Mouse (Mus musculus) embryonic facial prominence, embryonic 12.5 days (tissue): Measurements from ENCODE around the gene Zfc3h1. TPM values are rescaled to one million over a fixed set of nuclear protein-coding genes. Genes with fewer than 3 reads are reported as not detected.

Source experiments
- ATAC-seq: fragments of 200-750 bp; cut with Nextera tagmentation; 2 replicates; pipeline ENCODE4 v1.8.0; 2017; ENCODE audit not compliant: insufficient number of reproducible peaks, insufficient read depth, low FRiP score, low TSS enrichment
- H3K27ac ChIP-seq: fragments of 300-500 bp; sonication (generic); 2 replicates; pipeline ENCODE4 v1.5.1; 2016; ENCODE audit warnings: mild to moderate bottlenecking
- H3K27me3 ChIP-seq: fragments of 300-500 bp; sonication (generic); 2 replicates; pipeline ENCODE4 v1.6.1; 2016; ENCODE audit warnings: mild to moderate bottlenecking, moderate library complexity
- H3K36me3 ChIP-seq: fragments of 300-500 bp; sonication (generic); 2 replicates; pipeline ENCODE4 v1.6.1; 2016; ENCODE audit warnings: mild to moderate bottlenecking
- H3K4me1 ChIP-seq: fragments of 300-500 bp; sonication (generic); 2 replicates; pipeline ENCODE4 v1.6.1; 2016
- H3K4me2 ChIP-seq: fragments of 300-500 bp; sonication (generic); replicated peaks from 2 replicates; pipeline ENCODE4 v1.6.1; 2016; ENCODE audit warnings: mild to moderate bottlenecking, moderate library complexity
- H3K4me3 ChIP-seq: fragments of 300-500 bp; sonication (generic); 2 replicates; pipeline ENCODE4 v1.5.1; 2016; ENCODE audit warnings: mild to moderate bottlenecking
- H3K9ac ChIP-seq: fragments of 300-500 bp; sonication (generic); 2 replicates; pipeline ENCODE4 v1.6.1; 2016; ENCODE audit warnings: mild to moderate bottlenecking, moderate library complexity
- H3K9me3 ChIP-seq: fragments of 300-500 bp; sonication (generic); 2 replicates; pipeline ENCODE4 v1.6.1; 2016; ENCODE audit warnings: mild to moderate bottlenecking, moderate library complexity
- WGBS: fragments of 180-500 bp; shearing (Covaris S2); methylation state at CpG from one replicate; pipeline ENCODE4 v1.1.7; 2016; 5-methylcytosine and 5-hydroxymethylcytosine counted together
- polyA plus RNA-seq: library from polyadenylated mRNA; unstranded; fragments of >200 nt; fragmentation: Nextera tagmentation; extraction: Ambion mirVana; gene quantifications from 2 replicates; pipeline ENCODE4 v1.2.1, GENCODE M21; 2016

The Zfc3h1 gene
- polyA plus RNA-seq, 1 experiment from 2014 or later = 28.2 TPM

GRCm38 (mm10) chr10:115387891-115388290 is 3.1 kb downstream of the Zfc3h1 start:
- H3K4me2 ChIP-seq = peak overlapping the region; percentile 18
- H3K36me3 ChIP-seq = peaks cover 18% of the 10 kb centered on the region
- H3K27me3 ChIP-seq = no peaks in the 10 kb centered on the region
- no peaks in the 10 kb centered on the region for H3K9me3 ChIP-seq
- no peak overlapping the region for H3K27ac ChIP-seq
- peaks cover 17% of the 10 kb centered on the region for H3K4me1 ChIP-seq
- no peak overlapping the region for H3K4me3 ChIP-seq
- ATAC-seq = no peak
- no peak overlapping the region for H3K9ac ChIP-seq
- WGBS = 86% methylated on average over 3 of the region's 3 CpGs

GRCm38 (mm10) chr10:115391076-115391475 is 6.3 kb downstream of the Zfc3h1 start:
- Histone ChIP-seq H3K9me3 (no peaks in the 10 kb centered on the region), H3K4me2 (no peak overlapping the region), H3K36me3 (peaks cover 30% of the 10 kb centered on the region), H3K27ac (no peak overlapping the region), H3K4me1 (peaks cover 14% of the 10 kb centered on the region), H3K4me3 (no peak overlapping the region), H3K9ac (no peak overlapping the region), H3K27me3 (no peaks in the 10 kb centered on the region)
- ATAC-seq = no peak
- 91% methylated on average over 4 of the region's 4 CpGs for WGBS

GRCm38 (mm10) chr10:115391896-115392295 is 7.1 kb downstream of the Zfc3h1 start:
- H3K9me3 ChIP-seq = no peaks in the 10 kb centered on the region
- 93% methylated on average over 1 of the region's 1 CpGs for WGBS
- no peaks in the 10 kb centered on the region for H3K27me3 ChIP-seq
- no peak for ATAC-seq
- H3K4me2 ChIP-seq = no peak overlapping the region
- H3K36me3 ChIP-seq = peaks cover 30% of the 10 kb centered on the region
- no peak overlapping the region for H3K27ac ChIP-seq
- H3K4me1 ChIP-seq = peaks cover 14% of the 10 kb centered on the region
- H3K4me3 ChIP-seq = no peak overlapping the region
- H3K9ac ChIP-seq = no peak overlapping the region

GRCm38 (mm10) chr10:115406393-115406792 is 21.6 kb downstream of the Zfc3h1 start:
- Histone ChIP-seq H3K4me2 (no peak overlapping the region), H3K9me3 (no peaks in the 10 kb centered on the region), H3K4me3 (no peak overlapping the region), H3K4me1 (no peaks in the 10 kb centered on the region), H3K36me3 (peaks cover 55% of the 10 kb centered on the region), H3K27me3 (no peaks in the 10 kb centered on the region), H3K27ac (no peak overlapping the region), H3K9ac (no peak overlapping the region)
- no peak for ATAC-seq
- WGBS = 61% methylated on average over 6 of the region's 6 CpGs

- H3K9me3 ChIP-seq = no peaks in the 10 kb centered on the region
- no peak overlapping the region for H3K4me3 ChIP-seq
- whole genome bisulfite sequencing = 78% methylated on average over 2 of the region's 2 CpGs
- H3K4me2 ChIP-seq = no peak overlapping the region
- no peak overlapping the region for H3K9ac ChIP-seq
- H3K27ac ChIP-seq = no peak overlapping the region
- H3K36me3 ChIP-seq = peaks cover 65% of the 10 kb centered on the region
- H3K4me1 ChIP-seq = no peaks in the 10 kb centered on the region
- no peak for ATAC-seq
- H3K27me3 ChIP-seq = no peaks in the 10 kb centered on the region
Observed at GRCm38 (mm10) chr10:115413496-115413895, 28.7 kb downstream of the Zfc3h1 start.

GRCm38 (mm10) chr10:115414056-115414455 is 29.3 kb downstream of the Zfc3h1 start:
- no peaks in the 10 kb centered on the region for H3K4me1 ChIP-seq
- H3K4me2 ChIP-seq = no peak overlapping the region
- no peak overlapping the region for H3K9ac ChIP-seq
- no peak overlapping the region for H3K4me3 ChIP-seq
- H3K36me3 ChIP-seq = peaks cover 66% of the 10 kb centered on the region
- whole genome bisulfite sequencing = 83% methylated on average over 3 of the region's 3 CpGs
- H3K9me3 ChIP-seq = no peaks in the 10 kb centered on the region
- H3K27ac ChIP-seq = no peak overlapping the region
- H3K27me3 ChIP-seq = no peaks in the 10 kb centered on the region
- ATAC-seq = no peak

GRCm38 (mm10) chr10:115421976-115422375 is 37.2 kb downstream of the Zfc3h1 start:
- H3K36me3 ChIP-seq = peaks cover 49% of the 10 kb centered on the region
- no peak overlapping the region for H3K9ac ChIP-seq
- no peak overlapping the region for H3K4me2 ChIP-seq
- no peaks in the 10 kb centered on the region for H3K27me3 ChIP-seq
- WGBS = 89% methylated on average over 4 of the region's 4 CpGs
- no peaks in the 10 kb centered on the region for H3K9me3 ChIP-seq
- H3K4me3 ChIP-seq = no peak overlapping the region
- no peak overlapping the region for H3K27ac ChIP-seq
- no peak for ATAC-seq
- no peaks in the 10 kb centered on the region for H3K4me1 ChIP-seq

GRCm38 (mm10) chr10:115425351-115425750 is 40.6 kb downstream of the Zfc3h1 start:
- H3K27ac ChIP-seq = no peak overlapping the region
- no peaks in the 10 kb centered on the region for H3K4me1 ChIP-seq
- WGBS = 58% methylated on average over 2 of the region's 2 CpGs
- H3K4me3 ChIP-seq = no peak overlapping the region
- no peaks in the 10 kb centered on the region for H3K27me3 ChIP-seq
- H3K36me3 ChIP-seq = peaks cover 57% of the 10 kb centered on the region
- H3K4me2 ChIP-seq = no peak overlapping the region
- no peaks in the 10 kb centered on the region for H3K9me3 ChIP-seq
- no peak for ATAC-seq
- no peak overlapping the region for H3K9ac ChIP-seq

- Histone ChIP-seq H3K4me3 (no peak overlapping the region), H3K9me3 (no peaks in the 10 kb centered on the region), H3K4me2 (no peak overlapping the region), H3K9ac (no peak overlapping the region), H3K4me1 (no peaks in the 10 kb centered on the region), H3K27me3 (no peaks in the 10 kb centered on the region), H3K27ac (no peak overlapping the region), H3K36me3 (peaks cover 18% of the 10 kb centered on the region; the same call in 1 of the 2 replicates)
- no peak for ATAC-seq
- 86% methylated on average over 4 of the region's 4 CpGs for WGBS
Observed at GRCm38 (mm10) chr10:115437286-115437685, 52.5 kb downstream of the Zfc3h1 start.

- no peaks in the 10 kb centered on the region for H3K4me1 ChIP-seq
- H3K9ac ChIP-seq = no peak overlapping the region
- no peak overlapping the region for H3K4me2 ChIP-seq
- no peak overlapping the region for H3K27ac ChIP-seq
- no peaks in the 10 kb centered on the region for H3K36me3 ChIP-seq
- no peaks in the 10 kb centered on the region for H3K9me3 ChIP-seq
- no peak for ATAC-seq
- no peak overlapping the region for H3K4me3 ChIP-seq
- 86% methylated on average over 13 of the region's 13 CpGs for WGBS
- H3K27me3 ChIP-seq = no peaks in the 10 kb centered on the region
Observed at GRCm38 (mm10) chr10:115448614-115449013, 63.9 kb downstream of the Zfc3h1 start.

- no peak for ATAC-seq
- 37% methylated on average over 6 of the region's 6 CpGs for WGBS
- H3K9ac ChIP-seq = no peak overlapping the region
Observed at GRCm38 (mm10) chr10:115457368-115458021, 72.7 kb downstream of the Zfc3h1 start.

GRCm38 (mm10) chr10:115462646-115463045 is 77.9 kb downstream of the Zfc3h1 start:
- Histone ChIP-seq H3K9ac (no peak overlapping the region), H3K4me3 (no peak overlapping the region), H3K27ac (no peak overlapping the region), H3K4me2 (no peak overlapping the region), H3K36me3 (0 out of 2 replicates have a peak, but pooled peaks cover 2% of the 10 kb centered on the region), H3K4me1 (no peaks in the 10 kb centered on the region), H3K27me3 (no peaks in the 10 kb centered on the region), H3K9me3 (no peaks in the 10 kb centered on the region)
- ATAC-seq = no peak
- WGBS = 38% methylated on average over 5 of the region's 5 CpGs

More at GRCm38 (mm10) chr10:115457368-115458021, 72.7 kb downstream of the Zfc3h1 start:
- Histone ChIP-seq H3K27me3 (no peaks in the 10 kb centered on the region), H3K4me1 (no peaks in the 10 kb centered on the region), H3K27ac (no peak overlapping the region), H3K4me3 (no peak overlapping the region), H3K4me2 (no peak overlapping the region), H3K9me3 (no peaks in the 10 kb centered on the region), H3K36me3 (0 out of 2 replicates have a peak, but pooled peaks cover 2% of the 10 kb centered on the region)
